Mouse (Mus musculus) gastrocnemius, postnatal 14 days (tissue): ENCODE results near the gene Gan. TPM values are rescaled to one million over a fixed set of nuclear protein-coding genes. Genes with fewer than 3 reads are reported as not detected.

Experiments
- DNase-seq: peaks from one replicate; pipeline ENCODE4 v3.0.0; 2021; ENCODE audit warnings: mixed read lengths
- intact Hi-C: fragments of 180-260 bp; cut with DNase I; formaldehyde crosslinking; loops from one replicate; pipeline ENCODE4 v1.15.1; 2025; ENCODE audit warnings: low total_unique reads
- total RNA-seq, 2 experiments: library from RNA; stranded (reverse); gene quantifications; 2 replicates each; pipeline ENCODE4 v1.2.3; 2021

Gene Gan
- total RNA-seq, 2 experiments from 2014 or later: 4.1 to 4.6 TPM

GRCm38 (mm10) chr8:117197551-117197950, 39.6 kb downstream of the Gan start:
- DNase-seq: no peak
- intact Hi-C loops: no loop called here

DNA sequence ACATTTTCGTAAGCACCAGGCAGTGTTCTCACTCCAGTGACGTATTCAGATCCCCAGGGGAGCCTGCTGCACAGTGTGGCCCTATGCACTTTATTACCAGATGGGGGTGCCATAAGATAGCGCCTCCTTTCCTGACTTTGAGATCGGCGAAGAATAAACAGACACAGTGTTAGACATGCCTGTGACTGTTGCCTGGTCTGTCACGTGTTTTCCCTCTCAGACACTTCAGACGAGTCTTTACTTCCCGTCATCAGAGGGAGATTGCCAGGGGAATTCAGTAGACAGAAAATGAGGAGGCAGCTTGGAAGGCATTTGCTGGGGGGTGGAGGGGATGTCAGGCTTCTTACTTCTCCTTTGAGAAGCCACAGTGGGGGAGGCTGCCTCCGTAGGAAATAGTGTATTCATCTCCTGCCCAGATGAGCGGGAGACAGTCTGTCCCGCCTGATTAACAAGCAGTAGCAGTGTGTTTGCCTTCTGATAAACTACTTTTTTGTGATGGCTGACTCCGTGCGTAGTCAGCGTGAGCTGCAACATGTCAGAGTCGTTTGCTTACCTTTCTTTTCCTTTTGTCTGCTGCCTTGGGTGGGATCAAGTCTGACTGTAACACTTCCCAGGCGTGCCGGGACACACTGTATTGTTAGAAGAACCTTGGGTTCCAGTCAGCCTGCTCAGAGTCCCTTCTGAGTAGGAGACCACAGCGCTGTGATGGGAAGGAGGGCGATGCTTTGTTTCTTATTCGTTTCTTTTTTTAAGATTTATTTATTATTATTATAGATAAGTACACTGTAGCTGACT, 40.4 kb downstream of the Gan start:
- peak; percentile 25 for DNase-seq
- intact Hi-C loops: no loop called here

DNA sequence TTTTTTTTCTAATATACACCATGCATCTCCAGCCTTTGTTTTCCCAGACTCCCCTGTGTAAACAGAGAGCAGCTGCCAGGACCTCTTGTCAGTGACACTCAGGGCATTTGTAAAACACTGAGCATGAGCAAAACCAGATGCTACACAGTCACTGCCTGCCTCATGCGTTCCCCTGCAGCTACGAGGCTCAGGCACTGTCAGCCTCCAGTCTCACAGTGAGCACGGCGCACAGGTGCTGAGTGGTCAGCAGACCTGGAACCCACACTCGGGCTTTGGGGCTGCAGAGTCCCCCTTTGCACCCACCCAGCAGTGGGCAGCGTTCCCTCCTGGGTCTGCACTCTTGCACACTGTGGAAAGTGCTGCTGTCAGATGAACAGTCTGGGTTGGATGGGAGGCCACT, 41.7 kb downstream of the Gan start:
- intact Hi-C loops: no loop called here

GRCm38 (mm10) chr8:117200346-117200745, 42.4 kb downstream of the Gan start:
- intact Hi-C loops: no loop called here
- no peak for DNase-seq

More for the DNA sequence above, 41.7 kb downstream of the Gan start:
- no peak for DNase-seq

- no peak for DNase-seq
- intact Hi-C loops: no loop called here
These were observed 42.9 kb downstream of the Gan start for GRCm38 (mm10) chr8:117200803-117201202.

DNA sequence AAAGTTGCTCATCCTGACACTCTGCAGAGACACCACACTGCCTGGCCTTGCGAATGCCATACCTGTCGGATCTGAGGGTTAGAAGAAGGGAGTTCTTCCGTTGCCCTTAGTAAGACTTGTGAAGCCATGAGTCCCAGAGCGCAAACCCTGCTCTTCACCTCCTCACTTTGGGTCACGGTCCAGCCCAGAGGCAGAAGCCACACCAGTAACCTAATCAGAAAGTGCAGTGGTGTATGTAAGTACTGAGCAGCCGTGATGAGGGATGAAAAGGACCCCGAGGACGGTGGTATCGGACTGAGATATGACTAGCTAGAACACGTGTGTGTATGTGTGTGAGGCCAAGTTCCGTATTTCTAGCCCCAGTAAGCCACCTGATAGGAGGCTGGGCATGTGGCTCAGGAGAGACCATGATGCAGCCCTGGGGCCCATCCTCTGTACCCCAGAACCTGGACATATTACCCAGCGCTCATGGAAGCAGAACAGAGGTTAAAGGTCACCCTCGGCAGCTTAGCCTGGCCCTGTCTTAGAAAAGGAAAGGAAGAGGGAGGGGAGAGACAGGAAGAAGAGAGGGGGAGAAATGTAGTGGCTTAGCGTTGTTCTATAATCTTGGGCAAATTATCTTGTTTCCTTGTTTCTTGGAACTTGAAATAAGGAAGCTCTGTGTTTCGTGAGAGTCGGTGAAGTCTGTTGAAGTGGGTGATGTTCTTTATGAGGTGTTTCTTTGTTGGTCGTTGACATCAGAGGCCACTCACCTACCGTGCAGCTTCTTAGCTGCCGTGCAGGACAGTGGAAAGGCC, 43.5 kb downstream of the Gan start:
- intact Hi-C loops: no loop called here
- no peak for DNase-seq

- intact Hi-C loops: no loop called here
- no peak for DNase-seq
These were observed 45.1 kb downstream of the Gan start for GRCm38 (mm10) chr8:117203085-117203484.

DNA sequence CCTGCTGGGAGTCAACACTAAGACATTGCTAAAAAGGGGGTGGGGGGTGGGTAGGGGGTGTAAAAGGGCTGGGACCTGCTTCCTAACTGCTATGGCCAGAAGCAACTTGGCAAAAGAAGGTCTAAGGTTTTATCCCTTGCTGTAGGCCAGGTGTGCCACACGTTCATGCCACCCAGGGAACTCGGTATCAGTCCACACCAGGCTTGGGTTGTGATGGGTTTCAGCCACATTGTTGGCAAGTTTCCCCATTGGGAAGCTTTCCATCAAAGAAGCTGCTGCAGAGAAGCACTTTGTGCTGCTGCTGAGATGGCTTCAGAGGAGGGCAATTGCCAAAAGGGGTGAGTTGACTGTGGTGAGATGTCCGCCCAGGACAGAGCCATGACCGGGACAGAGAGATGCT, 47.9 kb downstream of the Gan start:
- DNase-seq: no peak
- intact Hi-C loops: no loop called here

- DNase-seq: no peak
- intact Hi-C loops: no loop called here
These were observed 48.7 kb downstream of the Gan start for GRCm38 (mm10) chr8:117206636-117207035.

DNA sequence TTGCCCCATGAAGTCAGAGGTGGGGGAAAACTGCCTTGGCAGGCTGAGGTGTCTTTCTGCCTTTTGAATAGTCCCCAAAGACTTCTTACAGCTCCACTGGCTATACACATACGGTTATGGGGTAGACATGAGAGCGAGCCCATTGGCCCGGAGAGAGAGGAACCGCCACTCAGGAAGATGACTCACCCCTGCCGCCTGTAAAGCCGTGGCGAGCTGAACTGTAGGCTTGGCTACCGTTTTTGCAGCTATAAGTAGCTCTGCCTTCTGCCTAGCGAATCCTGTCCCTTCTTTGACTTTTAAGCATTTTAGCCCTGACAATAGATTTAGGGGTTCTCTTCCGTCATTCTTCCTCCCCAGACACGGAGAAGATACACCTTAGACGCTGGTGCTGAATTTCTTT, 51.2 kb downstream of the Gan start:
- intact Hi-C loops: no loop called here
- DNase-seq: no peak

GRCm38 (mm10) chr8:117212100-117212499, 54.2 kb downstream of the Gan start:
- no peak for DNase-seq
- intact Hi-C loops: no loop called here

DNA sequence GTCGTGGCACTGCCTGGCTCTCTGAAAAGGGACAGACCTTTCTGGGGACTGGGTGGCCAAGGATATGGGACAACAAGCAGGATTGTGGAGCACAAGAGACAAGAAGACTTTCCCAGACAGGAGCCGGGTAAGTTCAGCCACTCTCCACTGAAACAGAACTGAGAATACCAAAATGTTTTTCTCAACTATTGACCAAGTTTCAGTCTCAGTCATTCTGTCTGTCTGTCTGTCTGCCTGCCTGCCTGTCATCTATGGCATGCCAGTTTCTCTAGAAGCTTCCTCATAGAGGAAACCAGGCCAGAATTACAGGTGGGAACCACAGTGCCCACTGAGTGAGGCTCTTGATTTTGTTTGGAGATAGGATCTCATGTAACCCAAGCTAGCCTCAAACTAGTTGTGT, 59.8 kb downstream of the Gan start:
- DNase-seq: no peak
- intact Hi-C loops: no loop called here

DNA sequence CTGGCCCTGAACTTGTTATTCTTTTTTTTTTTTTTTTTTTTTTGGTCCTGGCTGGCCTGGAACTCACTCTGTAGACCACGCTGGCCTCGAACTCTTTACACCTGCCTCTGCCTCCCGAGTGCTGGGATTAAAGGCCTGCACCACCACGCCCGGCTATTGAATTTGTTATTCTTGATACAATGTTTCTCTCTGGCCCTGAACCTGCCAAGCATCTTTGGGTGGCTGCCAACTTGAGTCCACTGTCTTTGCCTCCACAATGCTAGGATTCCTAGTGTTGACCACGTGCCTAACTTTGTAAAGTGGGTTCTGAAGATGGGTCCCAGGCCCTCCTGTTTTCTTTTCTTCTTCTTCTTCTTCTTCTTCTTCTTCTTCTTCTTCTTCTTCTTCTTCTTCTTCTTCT, 64.5 kb downstream of the Gan start:
- intact Hi-C loops: loop anchor here (5.0 kb wide), 1 partner anchor 155 kb away; no protein-coding TSS in a partner anchor
- DNase-seq: no peak

- intact Hi-C loops: loop anchor here (2.0 to 5.0 kb wide), 2 partner anchors 153 to 250 kb away; no protein-coding TSS in a partner anchor
- peak; percentile 79 for DNase-seq
These were observed 66.7 kb downstream of the Gan start for GRCm38 (mm10) chr8:117224630-117225029.

- intact Hi-C loops: no loop called here
- DNase-seq: no peak
These were observed 68.4 kb downstream of the Gan start for GRCm38 (mm10) chr8:117226306-117226705.

DNA sequence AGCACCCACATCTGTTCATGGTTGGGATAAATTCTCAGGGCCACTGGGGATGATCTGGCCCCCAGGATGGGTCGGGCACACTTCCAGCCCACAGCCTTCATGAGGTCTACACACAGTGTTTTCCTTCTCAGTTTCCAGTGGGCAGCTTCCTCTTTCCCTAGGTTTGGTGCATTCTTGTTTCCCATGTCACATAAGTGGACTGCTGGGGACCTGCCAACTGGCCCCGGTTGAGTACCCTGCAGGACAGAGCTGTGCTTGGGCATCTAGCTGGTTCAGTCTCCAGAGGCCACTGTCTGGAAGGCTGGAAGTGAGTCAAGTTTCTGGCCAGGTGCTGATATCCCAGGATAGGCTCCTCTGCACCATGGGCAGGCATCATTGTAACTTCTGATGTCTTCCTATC, 69.4 kb downstream of the Gan start:
- no peak for DNase-seq
- intact Hi-C loops: no loop called here

- intact Hi-C loops: no loop called here
These were observed 75.3 kb downstream of the Gan start for GRCm38 (mm10) chr8:117233199-117233598.

DNA sequence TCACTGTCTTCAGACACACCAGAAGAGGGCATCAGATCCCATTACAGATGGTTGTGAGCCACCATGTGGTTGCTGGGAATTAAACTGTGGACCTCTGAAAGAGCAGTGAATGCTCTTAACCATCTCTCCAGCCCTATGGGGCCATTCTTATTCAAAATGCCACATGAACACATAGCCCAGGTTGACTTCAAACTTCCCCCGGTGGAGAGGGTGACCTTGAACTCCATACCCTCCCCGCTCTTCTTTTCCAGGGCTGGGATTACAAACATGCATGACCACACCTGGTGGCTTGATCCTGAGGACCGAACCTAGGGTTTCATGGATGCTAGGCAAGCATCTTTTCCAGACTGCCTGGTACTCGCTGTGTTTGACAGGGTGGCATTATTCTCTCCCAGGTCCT, 78.6 kb downstream of the Gan start:
- intact Hi-C loops: no loop called here
- no peak for DNase-seq

More at GRCm38 (mm10) chr8:117233199-117233598, 75.3 kb downstream of the Gan start:
- no peak for DNase-seq

DNA sequence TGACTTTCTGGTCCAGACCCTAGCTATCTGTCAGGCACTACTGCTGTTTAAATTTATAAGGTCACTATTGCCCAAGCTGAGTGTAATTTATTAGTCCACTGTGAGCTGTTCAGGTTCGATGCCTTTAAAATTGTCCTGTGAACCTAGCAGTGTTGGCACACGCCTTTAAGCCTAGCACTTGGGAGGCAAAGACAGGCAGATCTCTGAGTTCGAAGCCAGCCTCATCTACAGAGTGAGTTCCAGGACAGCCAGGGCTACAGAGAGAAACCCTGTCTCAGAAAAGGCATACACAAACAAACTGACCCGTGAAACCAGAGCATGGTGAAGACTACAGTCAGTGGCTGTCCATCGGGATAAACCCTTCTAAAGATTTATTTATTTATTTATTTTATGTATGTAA, 82.4 kb downstream of the Gan start:
- intact Hi-C loops: no loop called here
- no peak for DNase-seq

DNA sequence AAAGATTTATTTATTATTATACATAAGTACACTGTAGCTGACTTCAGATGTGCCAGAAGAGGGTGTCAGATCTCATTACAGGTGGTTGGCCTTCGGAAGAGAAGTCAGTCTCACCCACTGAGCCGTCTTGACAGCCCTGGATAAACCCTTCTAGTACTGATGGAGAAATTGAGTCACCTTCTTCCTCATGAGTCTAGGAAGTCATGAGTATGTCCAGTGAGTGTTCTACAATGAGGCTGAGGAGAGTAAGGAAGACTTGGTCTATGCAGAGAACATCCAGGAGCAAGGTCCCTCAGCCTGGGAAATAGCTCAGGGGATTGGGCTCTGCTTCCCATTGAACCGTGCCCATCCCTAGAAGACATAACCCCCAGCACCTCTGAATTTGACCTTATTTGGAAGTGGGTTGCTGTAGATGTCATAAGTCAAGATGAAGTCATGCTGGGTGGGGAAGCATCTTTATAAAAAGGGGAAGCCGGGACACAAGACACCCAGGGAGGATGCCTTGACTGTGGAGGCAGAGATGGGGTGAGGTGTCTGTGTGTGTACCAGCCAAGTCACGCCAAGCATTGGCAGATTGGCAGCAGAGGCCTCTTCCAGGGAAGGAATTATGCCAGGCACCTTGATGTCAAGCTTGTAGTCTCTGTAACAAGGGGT, 83.0 kb downstream of the Gan start:
- intact Hi-C loops: no loop called here

More for the DNA sequence above, 83.0 kb downstream of the Gan start:
- DNase-seq: no peak
